Mouse (Mus musculus) myocyte (in vitro differentiated cells): Measurements from ENCODE around the gene Wipf2. TPM values are rescaled to one million over a fixed set of nuclear protein-coding genes. Genes with fewer than 3 reads are reported as not detected.

Source experiments
- H3K27me3 ChIP-seq: one replicate; pipeline ENCODE4 v1.6.1; 2011; ENCODE audit not compliant: control insufficient read depth, insufficient read depth, insufficient read length
- H3K36me3 ChIP-seq: one replicate; pipeline ENCODE4 v1.6.1; 2011; ENCODE audit not compliant: control insufficient read depth, insufficient read depth
- H3K4me2 ChIP-seq: one replicate; pipeline ENCODE4 v1.6.1; 2011; ENCODE audit warnings: low read depth, control low read depth
- H3K4me3 ChIP-seq: one replicate; pipeline ENCODE4 v1.5.1; 2011; ENCODE audit warnings: mild to moderate bottlenecking, control low read depth, moderate library complexity
- H3K79me2 ChIP-seq: one replicate; pipeline ENCODE4 v1.6.1; 2011; ENCODE audit not compliant: control insufficient read depth, insufficient read depth
- H3ac ChIP-seq: one replicate; pipeline ENCODE4 v1.6.1; 2011; ENCODE audit not compliant: control insufficient read depth, insufficient read length
- CEBPB ChIP-seq: IDR thresholded peaks from 2 replicates; pipeline ENCODE4 v1.6.1; 2011; ENCODE audit warnings: mild to moderate bottlenecking, moderate library complexity; ENCODE audit not compliant: poor library complexity, insufficient read depth, severe bottlenecking
- E2F4 ChIP-seq: IDR thresholded peaks from one replicate; pipeline ENCODE4 v1.6.1; 2011; ENCODE audit warnings: mild to moderate bottlenecking, control low read depth, moderate library complexity; ENCODE audit not compliant: insufficient read depth
- MAX ChIP-seq: IDR thresholded peaks from one replicate; pipeline ENCODE4 v1.6.1; 2011; ENCODE audit warnings: low read depth, mild to moderate bottlenecking, control low read depth
- MYOG ChIP-seq, 3 experiments: IDR thresholded peaks; one replicate each; pipeline ENCODE4 v1.6.1; 2011; ENCODE audit warnings: control low read depth in 2 of 3, low read depth in 2 of 3, mild to moderate bottlenecking in 2 of 3; ENCODE audit not compliant: insufficient read length in 2 of 3, control insufficient read depth in 1 of 3, insufficient read depth in 1 of 3
- POLR2A ChIP-seq: IDR thresholded peaks from one replicate; pipeline ENCODE4 v1.6.1; 2011; ENCODE audit warnings: low read depth, mild to moderate bottlenecking, control low read depth, moderate library complexity; ENCODE audit not compliant: insufficient read length
- POLR2AphosphoS2 ChIP-seq: IDR thresholded peaks from one replicate; pipeline ENCODE4 v1.6.1; 2011; ENCODE audit warnings: low read depth, control low read depth; ENCODE audit not compliant: insufficient read length
- REST ChIP-seq: IDR thresholded peaks from one replicate; pipeline ENCODE4 v1.6.1; 2011; ENCODE audit warnings: mild to moderate bottlenecking, control low read depth, moderate library complexity; ENCODE audit not compliant: insufficient read depth, insufficient read length
- SRF ChIP-seq: IDR thresholded peaks from one replicate; pipeline ENCODE4 v1.6.1; 2011; ENCODE audit warnings: low read depth; ENCODE audit not compliant: control insufficient read depth, insufficient read length
- TCF12 ChIP-seq: IDR thresholded peaks from one replicate; pipeline ENCODE4 v1.6.1; 2011; ENCODE audit warnings: mild to moderate bottlenecking, control low read depth; ENCODE audit not compliant: poor library complexity, insufficient read depth, severe bottlenecking
- TCF3 ChIP-seq: IDR thresholded peaks from one replicate; pipeline ENCODE4 v1.6.1; 2011; ENCODE audit warnings: low read depth, control low read depth; ENCODE audit not compliant: insufficient read length
- USF1 ChIP-seq: IDR thresholded peaks from one replicate; pipeline ENCODE4 v1.6.1; 2011; ENCODE audit warnings: low read depth, mild to moderate bottlenecking, control low read depth, moderate library complexity
- polyA plus RNA-seq: library from polyadenylated mRNA; unstranded; fragments of >200 nt; fragmentation: generic; extraction: Trizol; gene quantifications from one replicate; pipeline ENCODE4 v1.2.1, GENCODE M21; 2012; ENCODE audit warnings: missing spikeins

The Wipf2 gene
- polyA plus RNA-seq, 1 experiment, result 5.3 TPM

DNA sequence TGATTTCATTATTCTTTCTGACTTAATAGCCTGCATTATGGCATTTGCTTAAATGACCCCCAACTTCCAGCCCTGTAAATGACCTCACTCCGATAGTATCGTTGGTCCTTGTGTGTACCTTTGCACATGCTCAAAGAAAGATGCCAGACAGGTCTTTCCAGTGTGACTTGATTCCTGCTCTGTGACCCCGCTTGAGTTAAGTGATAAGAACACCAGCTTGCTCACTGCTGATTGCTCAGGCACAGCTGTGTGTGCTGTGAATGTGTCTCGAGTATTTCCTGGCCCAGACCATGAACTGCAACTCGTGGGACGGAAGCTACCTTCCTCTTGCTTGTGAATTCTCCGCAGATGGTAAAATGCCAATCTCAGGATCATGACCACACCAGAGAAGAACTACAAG, 41.6 kb downstream of the Wipf2 start:
- Histone ChIP-seq H3K79me2 (peaks cover 14% of the 10 kb centered on the region), H3K4me2 (no peak overlapping the region), H3K4me3 (no peak overlapping the region), H3ac (no peak overlapping the region), H3K36me3 (peaks cover 14% of the 10 kb centered on the region), H3K27me3 (no peaks in the 10 kb centered on the region)
- TF ChIP-seq E2F4 (no peak), POLR2A (no peak), MYOG (IDR thresholded peaks at IDR 0.05; ENCODE audit: control insufficient read depth in 1 of 3, insufficient read depth in 1 of 3, insufficient read length in 2 of 3, low read depth in 2 of 3) (no peak), CEBPB (no peak), REST (no peak), USF1 (no peak), POLR2AphosphoS2 (no peak), SRF (no peak), TCF12 (no peak), TCF3 (no peak)

DNA sequence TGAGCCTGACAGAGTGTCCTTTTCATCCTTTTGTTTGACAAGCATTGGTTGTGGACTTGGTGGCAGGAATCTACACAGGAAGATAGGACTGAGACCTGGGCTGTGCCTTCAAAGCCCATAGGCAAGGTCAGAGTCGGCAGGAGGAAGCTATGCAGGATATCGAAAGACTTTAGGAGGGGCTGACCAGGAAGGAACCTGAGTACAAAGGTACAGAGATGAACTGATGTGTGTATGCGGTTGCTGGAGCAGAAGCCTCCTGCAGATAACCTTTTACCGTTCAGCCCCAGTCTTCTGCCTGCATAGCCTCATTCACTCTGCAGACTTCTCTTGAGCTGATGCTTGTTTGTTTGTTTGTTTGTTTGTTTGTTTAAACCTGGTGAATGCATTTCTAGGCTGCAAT, 42.1 kb downstream of the Wipf2 start:
- Histone ChIP-seq H3ac (no peak overlapping the region), H3K27me3 (no peaks in the 10 kb centered on the region), H3K79me2 (peaks cover 14% of the 10 kb centered on the region), H3K4me3 (no peak overlapping the region), H3K4me2 (no peak overlapping the region), H3K36me3 (peaks cover 12% of the 10 kb centered on the region)
- no peak for TF ChIP-seq REST

DNA sequence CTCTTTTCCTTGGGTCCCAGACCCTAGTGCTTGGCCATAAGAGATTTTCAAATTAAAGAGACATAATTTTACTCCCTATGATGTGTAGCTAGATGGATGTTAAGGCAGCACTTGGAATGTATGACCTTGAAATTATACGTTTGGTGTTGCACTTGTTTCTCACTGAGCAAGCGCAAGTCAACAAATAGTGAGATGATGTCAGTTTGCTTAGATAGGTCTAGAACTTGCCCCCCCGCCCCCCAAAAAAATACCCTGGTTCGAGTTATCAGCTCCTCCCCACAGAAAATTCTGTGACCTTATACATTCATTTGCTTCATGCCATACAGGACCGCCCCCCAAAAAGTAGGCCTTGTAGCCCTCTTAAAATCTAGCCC, 43.6 kb downstream of the Wipf2 start:
- Histone ChIP-seq H3K4me3 (peak overlapping the region; percentile 54), H3K36me3 (peaks cover 11% of the 10 kb centered on the region), H3K27me3 (no peaks in the 10 kb centered on the region), H3ac (no peak overlapping the region), H3K4me2 (peak overlapping the region; percentile 97), H3K79me2 (peaks cover 14% of the 10 kb centered on the region)
- no peak for TF ChIP-seq USF1

DNA sequence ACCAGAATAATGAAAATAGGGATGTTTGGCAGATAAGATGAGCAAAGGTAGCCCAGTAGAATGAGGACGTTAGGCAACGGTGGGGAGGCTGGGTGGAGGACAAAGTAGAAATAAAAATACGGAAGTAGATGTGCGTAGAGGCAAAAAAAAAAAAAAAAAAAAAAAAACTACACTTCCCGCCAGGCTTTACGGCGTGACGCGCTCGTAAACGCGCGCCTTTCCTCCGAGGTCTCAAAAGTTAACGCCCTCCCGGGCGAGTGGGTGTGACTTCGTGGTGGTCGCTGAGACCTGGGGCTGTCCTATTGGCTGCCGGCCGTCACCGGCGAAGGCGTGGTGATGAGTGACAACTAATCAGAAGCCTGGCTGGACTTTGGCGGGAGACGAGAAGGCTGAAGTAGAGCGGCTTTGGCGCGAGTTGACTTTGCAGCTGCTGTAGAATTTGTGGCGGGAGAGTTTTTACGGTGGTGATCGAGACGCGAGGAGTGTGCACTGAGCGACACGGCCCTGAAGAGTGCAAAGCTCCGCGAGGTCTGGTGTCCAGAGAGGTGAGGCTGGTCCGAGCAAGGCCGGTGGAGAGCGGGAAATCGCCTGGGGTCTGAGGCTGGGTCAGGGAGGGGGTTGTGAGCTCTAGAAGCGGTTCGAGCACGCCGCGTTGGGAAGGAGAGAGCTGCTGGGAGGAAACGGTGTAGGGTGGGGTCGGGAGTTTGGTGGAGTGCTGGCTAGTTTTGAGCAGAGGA, 44.2 kb downstream of the Wipf2 start, which contains the start of gene Cdc6:
TSS of gene Cdc6 (plus strand) at position 365 of the 737 bp plus-strand sequence.
- Histone ChIP-seq H3K4me2 (peak within 1 kb of the TSS; percentile 97), H3K79me2 (peaks cover 14% of the 10 kb centered on the region), H3K27me3 (no peaks in the 10 kb centered on the region), H3K36me3 (peaks cover 8% of the 10 kb centered on the region), H3ac (no peak within 1 kb of the TSS), H3K4me3 (peak within 1 kb of the TSS; percentile 54)
- TF ChIP-seq SRF (peak; percentile 57), E2F4 (peak; percentile 87), MAX (no peak)

DNA sequence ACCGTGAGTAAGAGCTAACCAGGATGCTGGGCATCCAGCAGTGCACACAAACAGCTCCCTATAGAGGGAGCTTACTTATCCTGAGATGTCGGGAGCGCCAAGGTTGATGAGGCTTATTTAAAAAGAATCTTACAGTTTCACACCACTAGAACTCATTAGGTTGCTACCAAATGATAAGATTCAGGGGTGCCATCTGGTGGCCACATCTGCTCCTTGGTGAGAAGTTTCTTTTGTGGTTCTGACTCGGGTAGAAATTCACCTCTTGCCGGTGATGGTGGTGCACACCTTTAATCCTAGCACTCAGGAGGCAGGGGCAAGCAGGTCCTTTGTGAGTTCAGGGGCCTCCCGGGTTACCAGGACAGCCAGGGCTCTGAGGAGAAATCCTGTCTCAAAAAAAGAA, 46.2 kb downstream of the Wipf2 start:
- no peaks in the 10 kb centered on the region for H3K27me3 ChIP-seq
- H3K4me2 ChIP-seq, result peak overlapping the region; percentile 97
- H3K36me3 ChIP-seq, result peaks cover 5% of the 10 kb centered on the region
- TF ChIP-seq USF1, result no peak
- TF ChIP-seq POLR2A, result no peak
- no peak for TF ChIP-seq CEBPB
- no peak for TF ChIP-seq REST
- TF ChIP-seq SRF, result no peak
- TF ChIP-seq MAX, result no peak
- H3K79me2 ChIP-seq, result peaks cover 14% of the 10 kb centered on the region
- H3K4me3 ChIP-seq, result peak overlapping the region; percentile 54
- no peak overlapping the region for H3ac ChIP-seq

DNA sequence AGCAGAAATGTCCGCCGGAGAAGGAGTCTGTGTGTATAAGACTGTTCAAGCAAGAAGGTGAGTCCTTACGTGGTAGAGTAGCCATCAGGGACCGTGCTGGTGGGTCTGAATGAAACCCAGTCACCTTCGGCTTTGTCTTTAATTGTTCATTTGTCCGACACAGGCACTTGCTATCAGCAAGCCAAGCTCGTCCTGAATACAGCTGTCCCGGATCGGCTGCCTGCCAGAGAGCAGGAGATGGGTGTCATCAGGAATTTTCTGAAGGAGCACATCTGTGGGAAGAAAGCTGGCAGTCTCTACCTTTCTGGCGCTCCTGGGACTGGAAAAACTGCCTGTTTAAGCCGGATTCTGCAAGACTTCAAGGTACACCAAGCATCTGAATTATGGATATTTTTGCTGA, 47.0 kb downstream of the Wipf2 start:
- Histone ChIP-seq H3ac (no peak overlapping the region), H3K79me2 (peaks cover 14% of the 10 kb centered on the region), H3K4me2 (no peak overlapping the region), H3K27me3 (no peaks in the 10 kb centered on the region), H3K36me3 (peaks cover 5% of the 10 kb centered on the region), H3K4me3 (no peak overlapping the region)
- no peak for TF ChIP-seq POLR2AphosphoS2

DNA sequence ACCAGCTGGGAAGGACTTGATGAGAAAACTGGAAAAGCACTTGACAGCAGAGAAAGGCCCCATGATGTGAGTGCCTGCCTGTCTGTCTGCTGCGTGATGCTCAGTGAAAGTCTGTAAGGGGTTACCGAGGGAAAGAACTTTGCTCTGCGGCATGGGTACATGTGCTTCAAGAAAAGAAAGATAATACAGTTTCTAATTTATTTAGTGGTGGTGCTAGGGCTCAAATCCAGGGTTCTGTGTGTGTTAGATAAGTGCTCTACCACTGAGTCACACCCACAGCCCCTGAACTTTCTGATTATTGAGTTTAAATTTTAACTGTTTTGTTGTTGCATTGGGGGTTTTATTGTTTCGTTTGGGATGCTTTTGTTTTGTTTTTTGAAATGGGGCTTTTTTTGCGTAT, 48.1 kb downstream of the Wipf2 start:
- no peak overlapping the region for H3K4me2 ChIP-seq
- H3K79me2 ChIP-seq, result peaks cover 14% of the 10 kb centered on the region
- TF ChIP-seq POLR2A (no peak), SRF (no peak), POLR2AphosphoS2 (no peak)
- H3ac ChIP-seq, result no peak overlapping the region
- peaks cover 5% of the 10 kb centered on the region for H3K36me3 ChIP-seq
- H3K27me3 ChIP-seq, result no peaks in the 10 kb centered on the region
- H3K4me3 ChIP-seq, result no peak overlapping the region
